8 mouse cellular contexts compared by ENCODE assay signal in genomic region chr1:155564741-155565140, GRCm38 (mm10). TPM values are rescaled to one million over a fixed set of nuclear protein-coding genes. Genes with fewer than 3 reads are reported as not detected.
DNase-seq lines count a peak whose midpoint lies in the region; ATAC-seq and TF ChIP-seq lines count a peak whose summit lies in the region.

No protein-coding gene starts in this region.

- H3K4me2 ChIP-seq in kidney, postnatal 0 days (ENCODE audit: low read length), result no peak overlapping the region
- H3K4me2 ChIP-seq in limb, embryonic 14.5 days (replicated peaks; ENCODE audit: low read depth, low read length, severe bottlenecking), result no peak overlapping the region

- DNase-seq in adrenal gland, adult 18-20 months (ENCODE audit: low spot score in 2 of 2), result peak; percentile 19 to 35
- DNase-seq in adrenal gland, postnatal 4 days (ENCODE audit: low spot score in 2 of 2), result no peak
- DNase-seq in kidney, postnatal 0 days (ENCODE audit: low spot score), result peak; percentile 65
- DNase-seq in kidney, adult 11 months, result no peak
- DNase-seq in cerebellum, postnatal 14 days, result peak; percentile 26 to 43
- DNase-seq in limb, embryonic 14.5 days (ENCODE audit: low spot score), result peak; percentile 56
- DNase-seq in thymus, postnatal 0 days (ENCODE audit: low spot score), result peak; percentile 58

- no peak overlapping the region for H3K4me3 ChIP-seq in kidney, postnatal 0 days (replicated peaks; ENCODE audit: low read depth, low read length)
- no peak overlapping the region for H3K4me3 ChIP-seq in E14TG2a.4 (replicated peaks; ENCODE audit: low read length)
- no peak overlapping the region for H3K4me3 ChIP-seq in limb, embryonic 14.5 days (replicated peaks; ENCODE audit: low read length)

- H3K9ac ChIP-seq in kidney, postnatal 0 days (ENCODE audit: low read depth, low read length), result no peak overlapping the region
- no peak overlapping the region for H3K9ac ChIP-seq in limb, embryonic 14.5 days (ENCODE audit: low read depth, low read length, severe bottlenecking)

- no peaks in the 10 kb centered on the region for H3K27me3 ChIP-seq in kidney, postnatal 0 days (ENCODE audit: insufficient read depth, low read length)
- no peaks in the 10 kb centered on the region for H3K27me3 ChIP-seq in E14TG2a.4 (ENCODE audit: insufficient read depth, low read length)
- H3K27me3 ChIP-seq in limb, embryonic 14.5 days (ENCODE audit: control insufficient read depth, insufficient read depth, low read length), result no peaks in the 10 kb centered on the region

- H3K4me1 ChIP-seq in kidney, postnatal 0 days (replicated peaks; ENCODE audit: insufficient read depth, low read length), result no peaks in the 10 kb centered on the region
- H3K4me1 ChIP-seq in E14TG2a.4 (replicated peaks; ENCODE audit: low read depth, low read length), result peaks cover 4% of the 10 kb centered on the region; the same call in 1 of the 2 replicates
- H3K4me1 ChIP-seq in limb, embryonic 14.5 days (ENCODE audit: control insufficient read depth, insufficient read depth, low read length), result peaks cover 7% of the 10 kb centered on the region

- peak; percentile 69 for TF ChIP-seq CTCF in kidney, postnatal 0 days (IDR thresholded peaks at IDR 0.05; ENCODE audit: low read depth)
- peak; percentile 89 for TF ChIP-seq CTCF in E14TG2a.4 (conservative IDR thresholded peaks at IDR 0.05; ENCODE audit: low read length)

- no peak for TF ChIP-seq POLR2A in limb, embryonic 14.5 days (IDR thresholded peaks at IDR 0.05; ENCODE audit: borderline replicate concordance, extremely low read depth, insufficient read depth, insufficient read length)

- no peak overlapping the region for H3K27ac ChIP-seq in kidney, postnatal 0 days
- H3K27ac ChIP-seq in limb, embryonic 14.5 days (replicated peaks; ENCODE audit: low read depth, low read length), result no peak overlapping the region

- H3K9me3 ChIP-seq in kidney, postnatal 0 days (replicated peaks; ENCODE audit: low read length), result no peaks in the 10 kb centered on the region
- no peaks in the 10 kb centered on the region for H3K9me3 ChIP-seq in E14TG2a.4 (ENCODE audit: low read length)
- peaks cover 5% of the 10 kb centered on the region; the same call in 1 of the 2 replicates for H3K9me3 ChIP-seq in limb, embryonic 14.5 days (ENCODE audit: control insufficient read depth, low read length)

- H3K36me3 ChIP-seq in kidney, postnatal 0 days (ENCODE audit: insufficient read depth, low read length), result no peaks in the 10 kb centered on the region
- H3K36me3 ChIP-seq in E14TG2a.4 (ENCODE audit: insufficient read depth, low read length), result peaks cover 48% of the 10 kb centered on the region
- peaks cover 39% of the 10 kb centered on the region for H3K36me3 ChIP-seq in limb, embryonic 14.5 days (ENCODE audit: control insufficient read depth, insufficient read depth, low read length)

- 33% methylated on average over 3 of the region's 3 CpGs for WGBS in kidney, postnatal 0 days
- 34% methylated on average over 3 of the region's 3 CpGs for WGBS in limb, embryonic 14.5 days

- no peak for ATAC-seq in kidney, postnatal 0 days (replicated peaks; ENCODE audit: low FRiP score, low read depth)
- ATAC-seq in limb, embryonic 14.5 days (ENCODE audit: low FRiP score, low read depth), result no peak

RNA-seq across cellular contexts. Expression of gene Acbd6, which starts 6.8 kb away (rescaled TPM):
- total RNA-seq in adrenal gland, adult 18-20 months (2021), result 10 to 100 TPM; 69.0 to 69.7 TPM
- total RNA-seq in adrenal gland, postnatal 4 days (2021), result 10 to 100 TPM; 90.1 to 95.7 TPM
- polyA plus RNA-seq in kidney, postnatal 0 days (2015; fragmentation: Nextera tagmentation; extraction: Ambion mirVana), result 88.9 and 96.8 TPM in 2 replicates
- 88.3 and 117 TPM in 2 replicates for polyA plus RNA-seq in limb, embryonic 14.5 days (2012; rRNA removed)
- polyA plus RNA-seq in limb, embryonic 14.5 days (2014; fragmentation: Nextera tagmentation; extraction: Ambion mirVana), result 87.9 and 88.4 TPM in 2 replicates
- polyA plus RNA-seq in thymus, postnatal 0 days (2015; fragmentation: Nextera tagmentation; extraction: Ambion mirVana), result 112 and 114 TPM in 2 replicates

Comparison
In these comparisons a context has a peak if more than half of its experiments do, and no peak if none do; other contexts are left out.
1. DNase-seq: peak in adrenal gland, adult 18-20 months (2 of 2), kidney, postnatal 0 days (single experiment), cerebellum, postnatal 14 days (2 of 2), limb, embryonic 14.5 days (single experiment) and thymus, postnatal 0 days (single experiment); none in adrenal gland, postnatal 4 days (0 of 2) and kidney, adult 11 months (single experiment).